Mouse (Mus musculus): ENCODE results near the gene Itih5. TPM values are rescaled to one million over a fixed set of nuclear protein-coding genes. Genes with fewer than 3 reads are reported as not detected.

Itih5 gene
- polyA plus RNA-seq, 1 experiment: 2.0 TPM

- no peaks in the 10 kb centered on the region for H3K4me1 ChIP-seq (ENCODE audit: control insufficient read depth, insufficient read depth, low read length)
- no peak overlapping the region for H3K4me3 ChIP-seq (ENCODE audit: control insufficient read depth, low read depth, low read length)
- no peak overlapping the region for H3K27ac ChIP-seq (ENCODE audit: control insufficient read depth, insufficient read depth, low read depth, low read length)
- no peaks in the 10 kb centered on the region for H3K27me3 ChIP-seq (ENCODE audit: control insufficient read depth, insufficient read depth, low read length)
- H3K36me3 ChIP-seq (ENCODE audit: control insufficient read depth, insufficient read depth, low read length): no peaks in the 10 kb centered on the region
- TF ChIP-seq CTCF (IDR thresholded peaks at IDR 0.05; ENCODE audit: control insufficient read depth, insufficient read depth, insufficient replicate concordance, low read depth, low read length) (no peak), POLR2A (IDR thresholded peaks at IDR 0.05; ENCODE audit: control insufficient read depth, low read depth, low read length) (no peak)
Observed at GRCm38 (mm10) chr2:10242970-10243369, 89.6 kb downstream of the Itih5 start.

- H3K27ac ChIP-seq (ENCODE audit: control insufficient read depth, insufficient read depth, low read depth, low read length): no peak overlapping the region
- H3K4me3 ChIP-seq (ENCODE audit: control insufficient read depth, low read depth, low read length): no peak overlapping the region
- H3K4me1 ChIP-seq (ENCODE audit: control insufficient read depth, insufficient read depth, low read length): peaks cover 4% of the 10 kb centered on the region; the same call in 1 of the 2 replicates
- no peaks in the 10 kb centered on the region for H3K36me3 ChIP-seq (ENCODE audit: control insufficient read depth, insufficient read depth, low read length)
- TF ChIP-seq CTCF (IDR thresholded peaks at IDR 0.05; ENCODE audit: control insufficient read depth, insufficient read depth, insufficient replicate concordance, low read depth, low read length) (no peak), POLR2A (IDR thresholded peaks at IDR 0.05; ENCODE audit: control insufficient read depth, low read depth, low read length) (no peak)
- H3K27me3 ChIP-seq (ENCODE audit: control insufficient read depth, insufficient read depth, low read length): no peaks in the 10 kb centered on the region
Observed at GRCm38 (mm10) chr2:10250441-10250840, 97.1 kb downstream of the Itih5 start.

GRCm38 (mm10) chr2:10250926-10251325, 97.6 kb downstream of the Itih5 start:
- H3K27me3 ChIP-seq (ENCODE audit: control insufficient read depth, insufficient read depth, low read length): no peaks in the 10 kb centered on the region
- H3K4me3 ChIP-seq (ENCODE audit: control insufficient read depth, low read depth, low read length): no peak overlapping the region
- H3K4me1 ChIP-seq (ENCODE audit: control insufficient read depth, insufficient read depth, low read length): peaks cover 4% of the 10 kb centered on the region; the same call in 1 of the 2 replicates
- no peaks in the 10 kb centered on the region for H3K36me3 ChIP-seq (ENCODE audit: control insufficient read depth, insufficient read depth, low read length)
- no peak overlapping the region for H3K27ac ChIP-seq (ENCODE audit: control insufficient read depth, insufficient read depth, low read depth, low read length)
- TF ChIP-seq CTCF (IDR thresholded peaks at IDR 0.05; ENCODE audit: control insufficient read depth, insufficient read depth, insufficient replicate concordance, low read depth, low read length): no peak
- no peak for TF ChIP-seq POLR2A (IDR thresholded peaks at IDR 0.05; ENCODE audit: control insufficient read depth, low read depth, low read length)

- Histone ChIP-seq H3K27me3 (ENCODE audit: control insufficient read depth, insufficient read depth, low read length) (no peaks in the 10 kb centered on the region), H3K4me1 (ENCODE audit: control insufficient read depth, insufficient read depth, low read length) (peaks cover 4% of the 10 kb centered on the region; the same call in 1 of the 2 replicates), H3K36me3 (ENCODE audit: control insufficient read depth, insufficient read depth, low read length) (no peaks in the 10 kb centered on the region), H3K4me3 (ENCODE audit: control insufficient read depth, low read depth, low read length) (no peak overlapping the region), H3K27ac (ENCODE audit: control insufficient read depth, insufficient read depth, low read depth, low read length) (no peak overlapping the region)
- TF ChIP-seq POLR2A (IDR thresholded peaks at IDR 0.05; ENCODE audit: control insufficient read depth, low read depth, low read length) (no peak), CTCF (IDR thresholded peaks at IDR 0.05; ENCODE audit: control insufficient read depth, insufficient read depth, insufficient replicate concordance, low read depth, low read length) (no peak)
Observed at GRCm38 (mm10) chr2:10251466-10251865, 98.1 kb downstream of the Itih5 start.

- H3K27ac ChIP-seq (ENCODE audit: control insufficient read depth, insufficient read depth, low read depth, low read length): no peak overlapping the region
- no peaks in the 10 kb centered on the region for H3K36me3 ChIP-seq (ENCODE audit: control insufficient read depth, insufficient read depth, low read length)
- no peaks in the 10 kb centered on the region for H3K27me3 ChIP-seq (ENCODE audit: control insufficient read depth, insufficient read depth, low read length)
- TF ChIP-seq CTCF (IDR thresholded peaks at IDR 0.05; ENCODE audit: control insufficient read depth, insufficient read depth, insufficient replicate concordance, low read depth, low read length) (no peak), POLR2A (IDR thresholded peaks at IDR 0.05; ENCODE audit: control insufficient read depth, low read depth, low read length) (no peak)
- H3K4me1 ChIP-seq (ENCODE audit: control insufficient read depth, insufficient read depth, low read length): peaks cover 4% of the 10 kb centered on the region; the same call in 1 of the 2 replicates
- no peak overlapping the region for H3K4me3 ChIP-seq (ENCODE audit: control insufficient read depth, low read depth, low read length)
Observed at GRCm38 (mm10) chr2:10252016-10252415, 98.6 kb downstream of the Itih5 start.

GRCm38 (mm10) chr2:10253351-10253750, 100.0 kb downstream of the Itih5 start:
- no peak for TF ChIP-seq CTCF (IDR thresholded peaks at IDR 0.05; ENCODE audit: control insufficient read depth, insufficient read depth, insufficient replicate concordance, low read depth, low read length)
- no peak for TF ChIP-seq POLR2A (IDR thresholded peaks at IDR 0.05; ENCODE audit: control insufficient read depth, low read depth, low read length)
- H3K36me3 ChIP-seq (ENCODE audit: control insufficient read depth, insufficient read depth, low read length): no peaks in the 10 kb centered on the region
- H3K4me1 ChIP-seq (ENCODE audit: control insufficient read depth, insufficient read depth, low read length): peaks cover 4% of the 10 kb centered on the region; the same call in 1 of the 2 replicates
- no peaks in the 10 kb centered on the region for H3K27me3 ChIP-seq (ENCODE audit: control insufficient read depth, insufficient read depth, low read length)
- H3K4me3 ChIP-seq (ENCODE audit: control insufficient read depth, low read depth, low read length): no peak overlapping the region
- no peak overlapping the region for H3K27ac ChIP-seq (ENCODE audit: control insufficient read depth, insufficient read depth, low read depth, low read length)

GRCm38 (mm10) chr2:10256949-10257348, 103.6 kb downstream of the Itih5 start:
- H3K4me1 ChIP-seq (ENCODE audit: control insufficient read depth, insufficient read depth, low read length): no peaks in the 10 kb centered on the region
- TF ChIP-seq POLR2A (IDR thresholded peaks at IDR 0.05; ENCODE audit: control insufficient read depth, low read depth, low read length) (no peak), CTCF (IDR thresholded peaks at IDR 0.05; ENCODE audit: control insufficient read depth, insufficient read depth, insufficient replicate concordance, low read depth, low read length) (no peak)

GRCm38 (mm10) chr2:10258312-10258711, 104.9 kb downstream of the Itih5 start:
- Histone ChIP-seq H3K27ac (ENCODE audit: control insufficient read depth, insufficient read depth, low read depth, low read length) (no peak overlapping the region), H3K36me3 (ENCODE audit: control insufficient read depth, insufficient read depth, low read length) (no peaks in the 10 kb centered on the region), H3K4me1 (ENCODE audit: control insufficient read depth, insufficient read depth, low read length) (no peaks in the 10 kb centered on the region), H3K4me3 (ENCODE audit: control insufficient read depth, low read depth, low read length) (no peak overlapping the region), H3K27me3 (ENCODE audit: control insufficient read depth, insufficient read depth, low read length) (no peaks in the 10 kb centered on the region)
- TF ChIP-seq CTCF (IDR thresholded peaks at IDR 0.05; ENCODE audit: control insufficient read depth, insufficient read depth, insufficient replicate concordance, low read depth, low read length) (no peak), POLR2A (IDR thresholded peaks at IDR 0.05; ENCODE audit: control insufficient read depth, low read depth, low read length) (no peak)

More at GRCm38 (mm10) chr2:10256949-10257348, 103.6 kb downstream of the Itih5 start:
- no peaks in the 10 kb centered on the region for H3K36me3 ChIP-seq (ENCODE audit: control insufficient read depth, insufficient read depth, low read length)
- H3K27ac ChIP-seq (ENCODE audit: control insufficient read depth, insufficient read depth, low read depth, low read length): no peak overlapping the region
- H3K27me3 ChIP-seq (ENCODE audit: control insufficient read depth, insufficient read depth, low read length): no peaks in the 10 kb centered on the region
- H3K4me3 ChIP-seq (ENCODE audit: control insufficient read depth, low read depth, low read length): no peak overlapping the region

Measured in testis, adult 2 months (tissue).